Mouse (Mus musculus) thymus, adult 2 months (tissue): ENCODE results near the gene Tfcp2.

Experiments used
- CTCF ChIP-seq: fragments of 200-500 bp; IDR thresholded peaks from 2 replicates; pipeline ENCODE4 v1.5.1; 2012; ENCODE audit warnings: mild to moderate bottlenecking, control low read depth, low read length, moderate library complexity, borderline replicate concordance; ENCODE audit not compliant: control insufficient read depth, poor library complexity, insufficient read depth; ENCODE audit errors: extremely low read depth
- POLR2A ChIP-seq: fragments of 200-500 bp; IDR thresholded peaks from 2 replicates; pipeline ENCODE4 v1.6.1; 2012; ENCODE audit warnings: mild to moderate bottlenecking, low read length, control low read depth, moderate library complexity; ENCODE audit not compliant: control insufficient read depth, poor library complexity, insufficient read depth; ENCODE audit errors: extremely low read depth

- TF ChIP-seq POLR2A (no peak), CTCF (no peak)
Observed at GRCm38 (mm10) chr15:100452486-100452885, 99.3 kb downstream of the Tfcp2 start.
